Mouse (Mus musculus): Measurements from ENCODE around the gene Hoxa9.

Hoxa9 gene

DNA sequence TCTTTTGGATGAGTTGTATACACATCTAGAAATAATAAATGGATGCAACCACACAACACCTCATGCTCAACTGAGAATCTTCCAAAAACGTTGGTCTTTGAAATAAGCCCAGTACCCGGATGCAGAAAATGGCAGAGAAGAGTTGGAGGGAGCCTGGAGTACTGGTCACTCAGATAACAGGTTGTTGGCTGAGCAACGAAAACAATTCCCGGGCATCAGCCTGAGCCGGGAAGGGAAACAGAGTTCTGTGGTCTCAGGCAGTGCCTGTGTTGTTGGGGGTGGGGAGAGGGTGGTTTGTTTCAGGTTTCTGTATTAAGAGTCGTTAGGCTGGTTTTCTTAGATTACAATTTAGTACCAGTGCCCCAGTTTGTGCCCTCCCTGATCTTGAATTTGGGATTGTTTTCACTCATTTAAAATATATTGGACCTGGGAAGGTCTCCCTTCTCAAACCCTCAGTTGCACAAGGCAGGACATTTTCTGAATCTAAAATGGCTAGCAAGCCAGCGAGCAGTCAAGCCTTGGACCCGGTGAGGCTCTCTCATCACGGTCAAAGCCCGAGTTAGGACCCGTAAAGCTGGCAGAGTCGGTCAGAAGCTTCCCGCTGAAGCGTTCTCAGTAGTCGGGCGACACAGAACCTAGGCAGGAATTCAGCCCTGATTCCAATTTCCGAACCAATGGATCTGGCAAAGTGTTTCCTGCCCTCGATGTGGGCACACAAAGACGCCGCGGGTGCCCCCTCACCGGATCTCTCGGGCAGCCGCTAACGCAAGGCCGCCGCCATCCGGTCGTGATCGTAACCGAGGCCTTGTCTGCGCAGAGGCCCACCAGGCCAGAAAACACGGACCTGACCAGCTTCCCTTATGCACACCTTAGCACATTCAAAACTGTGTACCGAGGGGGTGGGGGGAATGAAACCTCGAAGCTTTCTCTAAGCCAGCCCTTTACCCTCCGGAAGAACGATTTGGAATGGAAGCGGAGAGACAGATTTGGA is 2.1 kb downstream of the Hoxa9 start:
- no peak for DNase-seq (ENCODE audit: low spot score)

DNA sequence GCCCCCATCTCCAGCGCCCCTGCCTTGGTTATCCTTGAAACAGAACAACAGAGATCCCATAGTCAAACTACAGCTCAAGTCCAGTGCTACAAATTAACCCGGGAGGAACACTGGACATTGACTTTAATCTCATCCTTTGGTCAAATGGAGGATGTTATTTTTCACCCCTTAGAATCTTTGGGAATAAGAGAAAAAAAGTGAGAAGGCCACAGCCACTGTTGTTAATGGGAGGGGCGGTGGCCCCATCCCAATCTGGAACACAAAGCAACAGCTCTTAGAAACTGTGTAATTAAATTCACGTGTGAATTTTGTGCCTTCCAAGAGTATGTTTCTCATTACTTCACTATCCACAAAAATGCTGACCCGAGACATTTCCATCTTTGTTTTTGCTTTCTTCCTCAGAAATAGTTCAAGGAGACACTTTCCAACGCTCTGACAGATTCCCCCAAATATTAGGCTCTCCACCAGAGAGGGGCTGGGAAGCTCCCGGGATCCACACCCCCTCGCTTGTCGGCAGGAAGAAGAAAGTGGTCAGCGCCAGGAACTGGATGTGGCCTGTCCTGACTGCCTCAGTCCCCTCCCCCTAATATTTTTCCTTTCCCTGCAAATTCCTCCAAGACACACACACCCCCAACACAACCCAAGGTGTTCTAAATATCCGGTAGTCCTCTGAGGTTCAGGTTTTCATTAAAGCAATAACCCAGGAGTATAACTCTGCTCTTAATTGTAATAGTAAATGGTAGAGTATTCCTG is 3.2 kb downstream of the Hoxa9 start:
- no peak for DNase-seq (ENCODE audit: low spot score)

DNA sequence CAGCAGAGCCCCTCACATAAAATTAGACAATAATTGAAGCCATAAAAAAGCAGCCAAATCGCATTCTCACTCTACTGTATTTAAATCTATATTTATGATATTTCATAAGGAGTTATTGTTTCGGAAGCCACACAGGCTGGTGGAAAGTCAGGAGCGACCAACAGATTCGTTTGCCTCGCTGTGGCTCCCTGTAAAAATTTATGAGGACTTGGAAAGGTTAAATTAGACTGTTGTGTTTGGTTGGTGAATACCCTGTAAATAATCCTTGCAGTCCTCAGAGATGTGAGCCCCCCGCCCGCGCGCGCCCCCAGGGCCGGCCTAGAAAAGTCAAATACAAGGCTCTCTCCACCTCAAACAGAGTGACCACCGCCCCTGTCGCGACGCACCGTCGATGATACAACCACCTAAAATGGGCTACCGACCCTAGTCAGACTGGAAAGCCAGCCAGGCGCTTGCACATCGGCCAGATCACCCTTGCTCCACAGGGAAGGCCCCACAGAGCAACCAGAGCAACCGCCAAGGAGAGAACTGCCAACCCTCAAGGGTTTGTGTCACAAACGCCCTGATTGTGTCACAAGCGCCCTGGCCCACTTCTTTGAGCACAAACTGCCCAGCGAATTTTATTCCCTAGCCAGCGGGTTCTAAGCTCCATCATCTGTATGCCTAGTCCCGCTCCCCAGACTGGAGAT is 4.2 kb downstream of the Hoxa9 start:
- no peak for DNase-seq (ENCODE audit: low spot score)

DNA sequence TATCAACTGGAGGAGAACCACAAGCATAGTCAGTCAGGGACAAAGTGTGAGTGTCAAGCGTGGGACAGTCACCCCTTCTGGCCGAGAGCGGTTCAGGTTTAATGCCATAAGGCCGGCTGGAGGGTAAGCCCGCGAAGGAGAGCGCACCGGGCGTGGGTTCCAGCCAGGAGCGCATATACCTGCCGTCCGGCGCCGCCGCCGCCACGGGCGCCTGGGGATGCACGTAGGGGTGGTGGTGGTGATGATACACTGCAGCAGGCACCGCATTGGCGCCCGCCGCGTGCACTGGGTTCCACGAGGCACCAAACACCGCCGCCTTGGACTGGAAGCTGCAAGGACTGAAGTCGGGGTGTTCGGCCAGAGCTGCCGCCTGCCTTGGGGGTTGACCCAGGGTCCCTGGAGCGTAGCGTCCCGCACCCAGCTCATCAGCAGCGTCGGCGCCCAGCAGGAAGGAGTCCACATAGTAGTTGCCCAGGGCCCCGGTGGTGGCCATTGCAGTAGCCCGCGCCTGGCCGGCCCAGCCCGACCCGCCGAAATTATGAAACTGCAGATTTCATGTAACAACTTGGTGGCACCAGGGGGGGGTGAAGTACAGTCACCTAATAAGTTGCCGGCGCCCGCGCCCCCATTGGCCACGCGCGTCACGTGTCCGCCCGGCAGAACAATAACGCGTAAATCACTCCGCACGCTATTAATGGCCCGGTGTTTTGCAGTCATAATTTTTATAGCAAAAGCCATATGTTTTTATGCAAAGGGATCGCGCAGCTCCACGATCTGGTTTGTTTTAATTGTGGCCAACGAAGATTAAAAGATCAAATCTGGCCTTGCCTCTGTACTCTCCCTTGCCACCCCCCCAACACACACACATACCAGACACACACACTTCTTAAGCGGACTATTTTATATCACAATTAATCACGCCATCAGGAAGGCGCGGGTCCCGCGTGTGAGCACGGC is 5.0 kb downstream of the Hoxa9 start:
- DNase-seq (ENCODE audit: low spot score): no peak

DNA sequence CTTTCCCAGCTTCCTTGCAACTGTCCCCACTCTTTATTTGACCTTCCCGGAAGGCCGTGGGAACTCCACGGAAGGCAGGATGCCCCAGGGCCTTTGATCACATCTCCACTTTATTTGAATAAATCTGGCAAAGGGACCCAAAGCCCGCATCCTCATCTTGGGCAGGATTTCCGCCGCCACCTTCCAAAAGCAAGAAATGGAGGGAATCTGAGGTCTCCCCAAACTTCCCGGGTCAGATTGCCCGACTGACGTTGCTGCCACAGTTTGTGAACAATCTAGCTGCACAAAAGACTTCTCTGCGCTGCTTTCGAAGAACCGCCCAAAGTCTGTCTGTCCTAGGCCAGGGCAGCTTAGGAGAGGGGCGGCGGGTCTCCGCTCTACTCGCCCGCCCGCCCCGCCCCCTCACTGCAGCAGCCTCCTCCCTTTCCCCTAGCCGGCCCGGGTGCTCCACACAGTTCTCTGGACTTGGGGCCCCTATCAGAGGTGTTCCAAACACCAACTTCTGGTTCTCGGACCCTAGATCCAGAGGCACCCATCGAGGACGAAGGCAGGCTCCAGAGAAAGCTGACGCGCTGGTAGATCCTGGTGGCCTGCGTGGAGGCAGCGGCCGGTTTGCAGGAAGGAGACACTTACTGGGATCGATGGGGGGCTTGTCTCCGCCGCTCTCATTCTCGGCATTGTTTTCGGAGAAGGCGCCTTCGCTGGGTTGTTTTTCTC is 5.8 kb downstream of the Hoxa9 start:
- DNase-seq (ENCODE audit: low spot score): no peak

DNA sequence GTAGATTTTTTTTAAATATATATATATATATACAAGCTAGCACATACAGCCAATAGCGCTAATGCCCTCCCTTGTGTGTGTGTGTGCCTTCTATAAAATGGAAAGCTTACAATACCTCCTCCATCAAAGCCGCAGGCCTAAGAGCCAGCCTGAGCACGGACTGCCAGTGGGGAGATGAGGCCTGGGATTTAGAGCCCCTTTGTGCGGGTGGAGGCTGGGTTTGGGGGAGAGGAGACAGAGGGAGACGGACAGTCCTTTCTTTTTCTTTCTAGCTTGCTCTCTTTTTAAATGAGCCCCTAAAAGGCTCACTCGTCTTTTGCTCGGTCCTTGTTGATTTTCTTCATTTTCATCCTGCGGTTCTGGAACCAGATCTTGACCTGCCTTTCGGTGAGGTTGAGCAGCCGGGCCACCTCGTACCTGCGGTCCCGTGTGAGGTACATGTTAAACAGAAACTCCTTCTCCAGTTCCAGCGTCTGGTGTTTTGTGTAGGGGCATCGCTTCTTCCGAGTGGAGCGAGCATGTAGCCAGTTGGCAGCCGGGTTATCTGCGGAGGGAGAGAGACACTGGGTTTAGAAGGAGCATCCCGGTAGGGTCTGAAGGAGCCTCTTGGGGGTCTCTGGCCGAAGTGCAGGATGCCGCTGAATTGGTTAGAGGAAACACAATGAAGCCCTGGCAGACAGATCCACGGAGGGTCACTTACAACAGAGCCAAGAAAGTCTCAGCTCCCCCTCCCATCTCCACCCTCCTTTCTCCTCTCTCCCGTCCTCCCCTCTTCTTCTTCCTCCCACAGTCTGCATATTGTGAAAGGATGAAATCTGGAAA is 6.7 kb downstream of the Hoxa9 start:
- DNase-seq (ENCODE audit: low spot score): no peak

DNA sequence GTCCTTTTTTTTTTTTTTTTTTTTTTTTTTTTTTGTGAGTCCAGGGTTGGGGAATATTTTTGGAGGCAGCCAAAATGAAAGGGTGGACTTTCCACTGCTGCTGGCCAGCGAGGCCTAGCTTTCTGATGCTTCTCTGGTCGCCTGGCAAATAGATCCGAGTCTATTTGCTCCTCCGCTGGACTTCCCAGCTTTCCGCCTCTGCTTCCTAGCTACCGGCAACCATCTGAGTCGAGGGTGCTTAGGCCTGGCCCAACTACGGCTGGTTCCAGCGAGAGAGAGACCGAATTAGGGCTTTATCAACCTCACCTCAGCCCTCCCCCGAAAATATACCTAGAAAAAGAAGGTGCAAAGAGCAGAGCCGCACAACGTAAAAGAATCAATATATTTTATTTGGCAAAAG is 8.2 kb downstream of the Hoxa9 start:
- DNase-seq (ENCODE audit: low spot score): no peak

DNA sequence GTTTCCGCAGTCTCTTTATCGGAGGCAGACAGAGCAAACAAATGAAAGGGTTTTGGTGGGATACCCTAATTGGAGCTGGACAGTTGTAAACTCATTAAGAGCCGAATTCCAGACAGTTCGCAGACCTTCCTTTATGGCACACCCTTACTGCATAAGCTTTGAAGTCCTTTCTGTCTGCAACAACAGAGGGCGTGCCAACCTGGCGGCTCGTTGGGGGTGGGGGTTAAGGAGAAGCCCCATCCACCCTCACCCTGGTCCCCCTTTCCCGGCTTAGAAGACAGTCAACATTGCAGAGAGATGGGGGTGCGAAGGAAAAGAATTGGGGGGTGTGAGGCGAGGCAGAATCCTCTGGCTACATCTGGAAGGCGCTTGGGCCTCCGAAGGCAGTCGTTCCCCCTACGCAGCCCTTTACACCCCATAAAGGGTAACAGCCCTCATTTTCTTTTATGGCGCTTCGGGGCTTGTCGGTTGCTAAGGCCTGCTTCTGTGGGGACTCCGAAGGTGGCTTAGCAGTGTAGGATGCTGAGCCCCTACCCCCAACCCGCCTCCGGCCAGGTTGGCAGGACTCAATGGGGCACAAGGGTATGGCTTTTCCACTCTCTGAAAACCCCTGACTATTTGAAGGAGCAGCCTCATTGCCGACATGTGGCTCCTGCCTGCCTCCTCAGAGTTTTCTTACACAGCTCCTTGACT is 8.8 kb downstream of the Hoxa9 start:
- DNase-seq (ENCODE audit: low spot score): no peak

DNA sequence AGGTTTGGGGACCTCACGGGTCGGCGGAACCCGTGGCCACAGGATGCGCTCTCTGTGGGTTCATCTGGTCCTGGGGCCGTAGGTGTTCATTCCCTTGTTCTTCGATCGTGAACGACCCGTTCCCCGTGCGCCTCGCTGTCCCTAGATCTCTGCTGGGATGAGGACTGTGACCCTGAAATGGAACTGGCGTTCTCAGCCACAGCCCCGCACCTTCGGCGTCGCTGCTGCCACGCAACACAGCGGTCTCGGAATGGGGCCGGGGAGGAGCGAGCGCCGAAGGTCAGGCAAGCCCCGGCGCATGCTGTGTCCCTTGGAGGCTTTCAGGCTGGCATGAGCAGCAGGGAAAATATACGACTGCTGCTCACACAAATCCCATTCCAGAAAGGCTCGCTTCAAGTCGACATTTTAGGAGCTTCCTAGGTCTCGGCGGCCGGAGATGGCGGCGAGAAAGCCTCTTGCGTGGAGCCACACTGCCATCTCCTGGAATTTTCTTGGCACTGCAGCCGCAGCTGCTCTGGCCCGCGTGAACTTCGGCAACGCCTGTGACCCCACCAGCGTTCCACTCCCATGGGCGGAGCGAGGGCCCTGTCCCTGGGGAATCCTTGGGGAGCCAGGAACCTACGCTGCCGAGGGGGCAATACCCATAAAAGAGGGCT is 9.4 kb downstream of the Hoxa9 start, which contains the start of gene Hoxa7:
TSS of gene Hoxa7 (minus strand) at position 518 of the 656 bp plus-strand sequence.
- peak; percentile 67 for DNase-seq (ENCODE audit: low spot score)

DNA sequence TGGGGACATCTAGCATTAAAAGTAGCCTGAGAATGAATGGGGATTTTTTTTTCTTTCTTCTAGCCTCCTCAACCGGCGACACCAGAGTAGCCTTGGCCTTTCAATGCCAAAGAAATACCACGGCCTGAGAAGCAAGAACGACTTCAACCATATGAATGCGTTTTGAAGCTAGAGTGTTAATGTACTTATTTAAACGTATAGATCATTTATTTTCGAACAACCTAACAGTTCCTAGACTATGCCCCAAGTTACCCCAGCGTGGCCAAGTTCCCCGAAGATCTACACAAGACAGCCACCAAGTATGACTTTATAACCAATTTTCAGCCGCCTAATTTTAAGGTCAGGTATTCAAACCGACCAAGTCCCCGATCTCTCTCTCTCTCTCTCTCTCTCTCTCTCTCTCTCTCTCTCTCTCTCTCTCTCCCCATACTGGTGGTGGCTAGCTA is 10.0 kb downstream of the Hoxa9 start:
- no peak for DNase-seq (ENCODE audit: low spot score)

DNA sequence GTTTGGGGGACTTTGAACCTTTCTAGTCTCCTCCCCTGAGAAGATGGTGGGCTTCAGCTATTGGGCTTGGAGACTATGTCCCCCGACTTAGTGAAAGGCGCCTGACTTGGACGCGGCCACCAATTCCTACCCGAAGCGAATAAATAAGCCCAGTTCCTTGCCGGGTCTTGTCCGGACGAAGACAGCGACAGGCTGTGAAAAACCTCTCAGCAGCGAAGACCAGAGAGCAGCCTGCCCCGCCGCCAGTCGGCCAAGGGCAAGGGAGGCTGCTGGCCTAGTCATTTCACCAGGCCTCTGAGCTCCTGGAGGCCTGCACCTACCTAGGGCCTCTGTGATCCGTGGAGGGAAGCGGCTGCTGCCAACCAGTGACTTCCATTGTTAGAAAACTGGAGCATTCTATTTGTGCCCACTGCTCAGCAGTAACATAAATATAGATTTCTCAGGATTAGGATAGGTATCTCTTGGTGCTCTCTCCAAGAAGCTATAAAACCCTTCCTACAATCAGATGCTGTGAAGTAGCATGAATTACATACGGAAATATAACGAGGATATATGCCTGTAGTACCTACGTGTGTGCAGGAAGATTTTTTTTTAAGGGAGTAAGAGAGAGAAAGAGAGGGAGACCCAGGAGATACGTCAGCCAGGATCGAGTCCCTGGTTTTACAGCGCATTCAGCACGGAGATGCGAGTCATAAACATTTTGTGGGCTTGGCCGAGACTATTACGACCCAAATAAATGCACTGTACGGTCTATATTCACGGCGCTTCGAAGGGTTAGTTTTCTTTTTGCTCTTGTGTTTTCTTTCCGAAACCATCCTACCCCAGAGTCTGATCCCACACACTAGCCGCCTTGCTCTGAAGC is 10.7 kb downstream of the Hoxa9 start:
- no peak for DNase-seq (ENCODE audit: low spot score)

DNA sequence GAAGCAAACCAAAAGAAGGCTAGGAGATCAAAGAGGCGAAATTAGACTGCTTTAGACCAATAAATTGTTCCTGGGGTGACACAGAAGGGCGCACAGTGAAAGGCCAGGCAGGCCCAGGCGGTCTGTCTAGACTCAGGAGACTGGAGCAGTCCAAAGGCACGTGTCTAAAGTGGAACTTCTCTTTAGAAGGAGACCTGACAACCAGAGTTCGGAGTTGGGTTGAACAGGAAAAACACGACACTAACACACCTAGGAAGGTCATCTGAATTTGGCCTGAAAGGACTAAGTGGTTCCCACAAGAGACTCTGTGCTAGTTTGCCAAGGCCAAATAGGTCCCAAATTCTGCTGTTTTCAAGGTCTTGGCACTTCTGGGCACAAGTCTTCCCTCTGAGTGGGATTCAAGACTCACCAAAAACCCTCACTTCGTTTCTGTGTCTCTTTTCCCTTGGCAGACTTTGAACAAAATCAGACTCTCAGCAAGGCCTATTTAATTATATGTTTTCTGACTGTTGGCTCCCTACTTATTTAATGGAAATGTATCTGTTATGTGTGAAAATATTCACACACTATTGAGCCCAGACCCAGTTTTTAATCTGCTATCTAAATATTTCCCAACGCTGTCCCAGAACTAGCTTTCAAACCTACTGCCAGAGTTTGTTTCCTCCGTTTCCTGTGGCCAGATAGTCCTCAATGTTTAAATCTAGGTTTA is 11.5 kb downstream of the Hoxa9 start:
- DNase-seq (ENCODE audit: low spot score): no peak

DNA sequence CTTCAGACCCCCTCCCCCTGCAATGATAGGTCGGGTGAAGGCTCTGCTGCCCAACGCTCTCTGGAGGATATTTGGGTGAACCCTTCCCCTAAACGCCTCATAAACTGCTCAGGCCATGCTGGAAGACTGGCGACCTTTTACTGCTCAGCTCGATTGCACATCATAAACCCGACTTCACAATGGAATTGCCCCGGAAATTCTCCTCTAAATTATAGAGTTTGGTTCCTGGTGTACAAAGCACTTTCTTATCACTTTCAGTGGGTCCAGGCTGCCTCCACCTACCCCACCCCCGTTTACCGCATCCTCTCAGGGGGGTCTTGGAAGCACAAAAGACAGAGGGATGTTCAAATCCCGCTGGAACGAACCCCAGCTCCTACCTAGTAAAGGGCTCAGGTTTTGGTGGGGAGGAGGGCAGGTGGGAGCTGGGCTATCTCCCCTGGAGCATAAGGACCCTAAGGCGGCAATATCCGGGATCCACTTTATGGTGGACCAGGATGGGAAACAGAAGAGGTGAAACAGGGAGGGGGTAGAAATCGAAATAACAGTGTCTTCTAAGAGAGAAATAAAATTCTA is 12.2 kb downstream of the Hoxa9 start:
- no peak for DNase-seq (ENCODE audit: low spot score)

DNA sequence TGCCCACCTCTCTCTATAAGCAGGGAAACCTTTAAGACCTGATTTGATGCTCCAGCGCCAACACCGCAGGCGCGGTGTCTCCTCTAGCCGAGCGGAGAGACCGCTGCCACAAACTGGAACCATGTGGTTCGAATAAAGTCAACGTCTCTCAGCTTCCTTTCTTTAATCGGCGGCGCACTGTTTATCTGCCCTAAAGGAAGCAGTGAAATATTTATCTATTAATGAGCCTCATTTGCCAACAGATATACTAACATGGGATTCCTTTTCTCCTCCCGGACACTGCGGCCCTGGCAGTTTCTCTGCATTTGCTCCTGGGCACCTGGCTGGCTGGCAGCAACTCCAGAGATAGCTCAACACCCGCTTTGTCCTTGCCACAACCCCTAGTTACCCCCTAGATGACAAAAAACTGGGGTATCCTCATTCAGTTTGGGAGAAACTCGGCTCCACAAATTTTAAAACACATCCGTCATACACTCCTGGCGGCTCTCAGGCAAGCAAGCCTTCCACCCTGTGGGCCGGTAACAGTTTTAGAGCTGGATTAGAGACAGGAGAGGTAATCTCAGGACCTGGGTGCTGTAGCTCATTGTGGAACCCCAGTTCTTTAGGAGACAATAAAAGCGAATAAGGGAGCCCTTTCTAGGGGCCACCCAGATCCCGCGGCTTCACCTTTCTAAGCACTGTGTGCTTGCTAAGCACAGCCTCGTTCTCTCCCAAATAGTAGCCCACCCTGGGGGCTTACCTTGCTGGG is 12.8 kb downstream of the Hoxa9 start:
- no peak for DNase-seq (ENCODE audit: low spot score)

DNA sequence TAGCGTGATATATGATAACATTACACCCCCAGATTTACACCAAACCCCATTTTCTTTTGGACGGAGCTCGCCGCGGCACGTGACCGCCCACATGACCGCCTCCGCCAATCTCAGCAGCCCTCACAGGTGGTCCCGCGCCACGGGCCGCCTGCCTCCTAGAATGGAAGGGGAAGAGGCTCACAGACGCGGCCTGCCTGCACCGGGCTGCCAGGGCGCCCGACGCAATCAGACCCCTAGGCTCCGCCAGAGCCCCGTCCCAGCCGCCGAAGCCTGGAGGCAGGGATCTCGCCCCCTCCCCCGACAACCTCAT is 13.5 kb downstream of the Hoxa9 start:
- DNase-seq (ENCODE audit: low spot score): no peak

All from MN1 (cell line).